Mouse (Mus musculus): ENCODE results near the gene Txnrd2.

The Txnrd2 gene

DNA sequence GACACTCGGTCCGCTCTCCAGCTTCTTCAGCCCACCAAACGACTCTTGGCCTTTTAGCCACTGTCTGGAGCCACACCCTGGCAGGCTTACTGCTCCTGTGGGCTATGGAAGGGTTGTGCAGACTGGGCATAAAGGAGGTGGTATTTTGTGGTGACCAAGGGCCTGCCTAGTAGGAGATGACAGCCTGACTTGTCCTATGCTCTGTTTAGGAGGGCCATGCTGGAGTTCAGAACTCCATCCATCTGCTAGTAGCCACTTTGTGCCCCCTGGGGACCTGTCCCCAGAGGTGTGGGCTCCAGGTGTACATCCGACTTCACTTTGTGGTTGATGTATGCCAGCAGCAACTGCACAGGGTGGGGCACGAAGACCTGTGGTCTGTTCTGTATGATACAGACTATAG is 32.6 kb upstream of the Txnrd2 start:
- no peak for DNase-seq (ENCODE audit: low spot score)

DNA sequence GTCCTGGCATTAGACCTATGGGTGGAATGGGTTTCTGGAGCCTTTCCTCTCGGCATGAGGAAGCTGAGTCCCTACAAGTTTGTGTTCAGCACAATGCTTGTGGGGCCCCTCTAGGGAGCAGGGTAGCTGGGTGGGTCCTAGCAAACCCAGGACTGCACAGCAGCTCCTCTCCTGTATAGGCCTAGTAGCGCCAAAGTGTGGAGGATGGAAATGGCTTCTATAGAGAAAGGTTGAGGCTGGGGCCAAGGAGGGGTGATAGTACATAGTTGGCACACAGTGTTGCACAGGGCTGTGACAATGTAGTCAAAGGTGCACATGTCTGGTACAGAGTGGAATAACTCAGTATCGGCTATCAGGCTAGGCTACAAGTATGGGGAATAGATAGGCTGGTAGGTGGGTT is 32.1 kb upstream of the Txnrd2 start:
- no peak for DNase-seq (ENCODE audit: low spot score)

DNA sequence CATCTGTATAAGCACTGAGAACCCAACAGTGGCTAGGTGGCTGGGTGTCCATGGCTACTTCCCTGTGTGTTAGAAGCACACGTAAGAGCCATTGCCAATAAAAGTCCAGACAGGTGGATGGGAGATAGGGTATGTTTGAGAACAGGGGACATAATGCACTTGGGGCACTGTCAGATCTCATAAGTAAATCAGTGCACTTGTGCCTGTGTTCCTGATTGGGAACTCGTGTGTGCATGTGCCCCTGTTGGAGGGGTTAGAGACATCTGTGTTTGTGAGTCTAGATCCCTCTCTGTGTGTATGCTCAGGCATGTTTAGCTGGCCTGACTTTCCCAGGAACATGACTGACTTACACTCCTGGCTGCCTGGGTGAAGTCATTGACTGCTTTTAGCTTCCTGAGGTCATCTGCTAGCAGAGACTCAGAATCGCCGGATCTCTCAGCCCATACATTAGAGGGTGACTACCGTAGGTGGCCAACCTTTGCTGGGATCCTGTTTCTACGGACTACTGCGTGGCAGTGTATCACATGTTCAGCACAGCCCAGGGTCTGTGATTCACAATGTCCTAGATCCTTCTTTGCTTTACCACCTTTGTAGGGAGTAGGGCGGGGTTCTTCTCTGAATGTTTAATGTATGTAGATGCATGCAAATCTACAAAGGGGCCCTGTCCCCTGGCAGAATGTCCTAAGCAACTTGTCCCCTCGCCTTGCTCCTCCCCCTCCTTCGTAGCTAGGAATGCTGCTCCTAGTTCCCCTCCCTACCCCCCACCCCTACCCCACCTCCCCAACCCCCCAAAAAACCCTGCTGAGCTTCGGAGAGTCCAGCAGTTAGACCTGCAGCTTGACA is 31.2 kb upstream of the Txnrd2 start:
- DNase-seq (ENCODE audit: low spot score), result no peak

DNA sequence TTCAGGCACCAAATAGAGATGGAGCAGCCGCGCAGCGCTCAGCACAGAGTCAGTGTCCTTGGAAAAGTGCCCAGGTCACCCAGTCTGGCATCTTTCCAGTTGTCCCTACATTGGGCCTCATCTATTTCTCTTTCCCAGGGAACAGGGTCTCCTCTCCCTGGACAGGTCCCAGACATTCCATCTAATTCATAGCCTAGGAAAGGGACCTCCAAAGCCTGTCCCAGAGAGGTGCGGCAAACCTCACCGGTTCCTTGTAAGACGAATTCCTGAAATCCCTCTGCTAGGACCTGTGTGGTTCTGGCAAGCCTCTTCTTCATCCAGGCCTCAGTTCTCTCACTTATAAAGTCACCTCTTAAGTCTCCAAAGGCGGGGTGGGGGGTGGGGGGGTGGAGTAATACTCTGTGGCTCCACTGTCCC is 30.6 kb upstream of the Txnrd2 start:
- DNase-seq (ENCODE audit: low spot score), result no peak

DNA sequence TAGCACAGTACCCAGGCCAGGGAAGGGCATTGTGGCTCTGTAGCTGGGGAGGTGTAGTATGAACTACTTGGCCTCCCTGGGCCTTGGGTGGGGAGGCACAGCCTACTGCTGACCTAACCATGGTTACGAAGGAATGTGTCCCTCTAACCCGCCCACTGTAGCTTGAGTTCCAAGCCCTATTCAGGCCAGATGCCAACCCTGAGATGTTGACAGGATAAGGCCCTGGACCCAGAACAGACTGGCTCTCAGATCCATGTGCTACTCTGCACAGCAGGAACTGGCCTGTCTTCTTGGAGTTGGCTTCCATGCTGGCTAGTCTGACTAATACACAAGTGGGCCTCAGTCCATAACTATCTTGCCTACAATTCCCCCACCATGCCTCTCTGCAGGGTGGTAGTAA is 30.0 kb upstream of the Txnrd2 start:
- no peak for DNase-seq (ENCODE audit: low spot score)

DNA sequence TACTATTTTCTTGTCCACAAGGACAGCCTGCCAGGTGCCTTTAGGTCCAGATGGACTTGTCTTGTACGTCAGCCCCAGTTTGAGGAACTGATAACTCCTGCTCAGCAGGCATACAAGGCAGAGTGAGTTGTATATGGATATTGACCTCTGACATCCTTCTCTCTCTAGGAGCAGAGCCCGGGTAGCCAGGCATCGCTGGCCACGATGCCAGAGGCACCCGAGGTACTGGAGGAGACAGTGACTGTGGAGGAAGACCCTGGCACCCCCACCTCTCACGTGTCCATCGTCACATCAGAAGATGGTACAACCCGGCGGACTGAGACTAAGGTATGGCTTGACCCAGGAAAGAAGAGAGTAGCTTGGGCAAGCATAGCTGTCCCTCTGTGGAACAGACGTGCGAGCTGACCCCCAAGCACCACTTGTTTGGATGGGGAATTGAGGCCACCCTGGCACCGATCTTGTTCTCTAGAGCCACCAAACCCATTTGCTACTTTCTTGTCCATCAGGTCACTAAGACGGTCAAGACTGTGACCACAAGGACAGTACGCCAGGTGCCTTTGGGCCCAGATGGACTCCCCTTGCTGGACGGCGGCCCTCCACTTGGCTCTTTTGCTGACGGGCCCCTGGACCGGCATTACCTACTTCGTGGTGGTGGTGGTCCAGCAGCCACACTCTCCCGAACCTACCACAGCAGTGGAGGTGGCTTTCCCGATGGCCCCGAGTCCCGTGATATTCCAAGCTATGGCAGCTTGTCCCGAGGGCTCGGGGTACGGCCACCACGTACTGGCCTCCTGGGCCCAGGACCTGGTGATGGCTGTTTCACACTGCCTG is 29.2 kb upstream of the Txnrd2 start:
- no peak for DNase-seq (ENCODE audit: low spot score)

DNA sequence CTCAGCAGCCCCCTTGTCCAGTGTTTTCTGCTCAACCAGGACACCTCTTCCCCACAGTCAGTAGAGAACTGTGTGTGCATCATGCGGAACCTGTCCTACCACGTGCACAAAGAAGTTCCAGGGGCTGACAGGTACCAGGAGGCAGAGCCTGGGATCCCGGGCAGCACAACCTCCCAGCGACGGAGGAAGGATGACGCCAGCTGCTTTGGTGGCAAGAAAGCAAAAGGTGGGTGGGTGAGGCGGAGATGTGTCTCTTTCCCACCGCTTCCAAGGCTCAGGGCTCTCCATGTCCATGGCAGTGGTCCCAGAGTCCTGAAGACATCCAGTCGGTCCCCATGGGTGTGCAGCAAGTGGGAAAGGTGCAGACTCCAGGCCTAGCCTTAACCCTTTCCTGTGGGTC is 26.2 kb upstream of the Txnrd2 start:
- no peak for DNase-seq (ENCODE audit: low spot score)

DNA sequence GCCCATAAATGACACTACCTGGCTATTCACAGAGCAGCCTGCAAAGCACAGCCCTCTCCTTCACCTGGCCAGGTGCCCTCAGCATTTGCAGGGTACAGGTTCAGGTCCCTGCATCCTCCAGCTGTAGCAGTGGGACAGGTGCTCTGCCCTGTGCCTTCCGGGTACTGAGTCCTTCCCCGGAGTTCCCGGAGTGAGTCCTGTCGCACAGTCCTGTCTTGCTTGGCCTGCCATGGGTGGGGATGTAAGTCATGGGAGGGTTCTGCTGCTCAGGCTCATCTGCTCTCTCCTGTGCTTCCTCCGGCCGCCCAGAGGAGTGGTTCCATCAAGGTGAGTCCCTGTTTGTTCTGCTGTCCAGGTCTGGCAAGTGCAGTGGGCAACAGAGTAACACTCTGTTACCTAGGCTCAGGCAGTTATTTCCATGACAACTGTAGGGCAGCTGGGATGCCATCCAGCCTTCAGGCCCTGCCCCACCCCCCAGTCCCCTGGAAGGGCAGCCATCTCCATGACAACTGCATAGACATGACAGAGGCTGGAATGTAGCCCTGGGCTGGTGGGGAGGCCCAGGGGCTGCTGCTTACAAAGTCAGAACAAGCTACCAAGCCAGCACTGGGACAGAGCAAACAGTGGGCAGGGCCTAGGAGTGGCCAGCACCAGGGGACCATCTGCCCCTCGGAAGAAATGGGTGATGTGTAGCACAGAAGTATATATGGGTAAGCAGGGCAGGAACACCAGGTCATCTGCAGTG is 25.5 kb upstream of the Txnrd2 start:
- DNase-seq (ENCODE audit: low spot score), result peak; percentile 89

DNA sequence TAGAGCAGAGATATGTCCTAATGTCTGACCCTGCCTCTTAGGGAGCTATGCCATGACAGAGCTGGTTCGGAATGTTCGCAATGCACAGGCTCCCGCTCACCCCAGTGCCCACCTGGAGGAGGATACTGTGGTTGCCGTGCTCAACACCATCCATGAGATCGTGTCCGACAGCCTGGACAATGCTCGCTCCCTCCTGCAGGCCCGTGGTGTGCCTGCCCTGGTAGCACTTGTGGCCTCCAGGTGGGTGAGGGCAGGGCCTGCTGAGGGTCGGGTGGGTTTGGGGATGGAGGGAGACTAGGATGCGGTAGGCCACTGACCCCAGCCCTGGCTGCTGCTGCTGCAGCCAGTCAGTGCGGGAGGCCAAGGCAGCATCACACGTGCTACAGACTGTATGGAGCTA is 22.9 kb upstream of the Txnrd2 start:
- DNase-seq (ENCODE audit: low spot score), result no peak

DNA sequence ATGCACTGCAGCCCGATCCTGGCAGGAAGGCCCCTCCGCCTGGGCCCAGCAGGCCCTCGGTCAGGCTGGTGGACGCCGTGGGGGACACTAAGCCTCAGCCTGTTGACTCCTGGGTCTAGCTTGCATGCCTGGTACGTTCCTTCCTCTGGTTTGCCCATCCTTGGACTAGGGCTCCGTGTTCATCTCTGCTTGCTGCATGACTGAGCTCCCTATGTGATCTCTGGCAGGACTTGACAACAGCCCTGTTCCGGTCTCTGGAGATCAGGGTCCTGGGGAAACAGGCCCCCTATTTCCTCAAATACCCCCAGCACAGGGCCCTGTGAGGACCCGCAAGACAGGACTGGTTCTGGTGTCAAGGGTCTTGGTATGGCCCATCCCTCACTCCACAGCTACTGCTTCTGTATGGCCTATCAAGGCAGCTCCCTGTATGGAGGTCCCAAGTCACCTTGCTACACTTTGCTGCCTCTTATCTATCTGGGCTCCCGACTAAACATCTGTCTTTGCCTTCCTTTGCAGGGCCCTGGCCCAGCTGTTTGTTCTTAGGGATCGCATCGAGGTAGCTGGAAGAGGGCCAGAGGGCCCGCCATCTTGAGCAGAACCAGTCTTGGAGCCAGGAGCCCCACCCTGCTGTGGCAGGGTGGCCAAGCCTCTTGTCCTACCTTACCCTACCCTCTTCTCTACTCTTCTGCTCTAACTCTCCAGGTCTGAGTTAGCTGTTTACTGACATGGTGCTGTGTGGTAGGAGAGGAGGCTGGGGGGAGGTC is 20.9 kb upstream of the Txnrd2 start:
- no peak for DNase-seq (ENCODE audit: low spot score)

DNA sequence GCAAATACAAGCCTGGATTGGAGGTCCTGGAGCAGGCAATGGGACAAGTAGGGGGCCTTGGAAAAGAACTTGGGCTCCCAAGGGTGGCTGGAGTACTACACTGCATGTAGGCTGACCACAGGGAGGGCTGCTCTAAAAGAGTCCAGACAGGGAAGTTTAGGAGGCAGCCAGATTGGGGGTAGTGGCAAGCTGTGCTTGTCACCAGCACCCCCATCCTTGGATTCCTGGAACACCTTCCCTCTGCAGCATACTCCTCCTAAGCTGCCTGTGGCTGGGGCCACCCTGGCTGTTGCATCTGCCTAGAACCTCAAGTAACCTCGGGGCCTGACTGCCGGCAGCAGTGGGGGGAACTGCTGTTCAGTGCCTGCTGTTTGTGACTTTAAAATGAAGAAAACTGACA is 20.3 kb upstream of the Txnrd2 start:
- DNase-seq (ENCODE audit: low spot score), result no peak

DNA sequence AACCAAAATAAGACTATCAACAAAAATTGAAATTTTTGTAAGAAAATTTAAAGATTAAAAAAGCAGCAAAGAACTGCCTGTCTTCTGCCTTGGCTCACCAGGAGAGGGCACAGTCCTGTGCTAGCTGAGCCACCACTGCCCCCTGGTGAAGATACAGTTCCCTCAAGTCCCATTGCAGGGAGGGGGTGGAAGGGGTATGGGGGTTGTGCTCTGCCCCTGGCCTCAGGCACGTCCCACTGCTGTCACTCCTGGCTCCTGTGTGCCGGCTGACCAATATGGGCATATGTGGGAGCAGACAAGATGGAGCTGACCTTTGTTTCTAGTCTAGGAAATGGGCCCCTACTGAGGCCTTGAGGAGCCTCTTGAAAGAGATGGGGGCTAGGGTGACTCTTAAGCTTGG is 19.9 kb upstream of the Txnrd2 start:
- DNase-seq (ENCODE audit: low spot score), result peak; percentile 72

DNA sequence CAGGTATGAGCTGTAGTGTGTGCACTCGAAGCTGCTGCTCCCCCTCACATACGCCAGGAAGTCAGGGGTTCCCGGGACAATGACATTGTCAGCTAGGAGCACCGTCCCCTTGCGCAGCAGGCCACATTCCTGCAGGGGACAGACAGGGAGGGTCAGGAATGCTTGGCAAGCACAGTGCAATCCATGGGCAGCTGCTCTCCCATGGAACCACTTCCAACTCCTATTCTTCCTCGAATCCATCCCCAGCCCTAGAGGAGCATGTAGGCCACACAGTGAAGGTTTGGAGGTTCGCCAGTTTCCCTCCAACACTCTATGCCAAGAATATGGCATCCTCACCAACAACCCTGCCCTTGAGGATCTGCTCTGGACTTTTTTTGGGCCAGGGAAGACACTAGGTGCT is 18.3 kb upstream of the Txnrd2 start:
- DNase-seq (ENCODE audit: low spot score), result no peak

DNA sequence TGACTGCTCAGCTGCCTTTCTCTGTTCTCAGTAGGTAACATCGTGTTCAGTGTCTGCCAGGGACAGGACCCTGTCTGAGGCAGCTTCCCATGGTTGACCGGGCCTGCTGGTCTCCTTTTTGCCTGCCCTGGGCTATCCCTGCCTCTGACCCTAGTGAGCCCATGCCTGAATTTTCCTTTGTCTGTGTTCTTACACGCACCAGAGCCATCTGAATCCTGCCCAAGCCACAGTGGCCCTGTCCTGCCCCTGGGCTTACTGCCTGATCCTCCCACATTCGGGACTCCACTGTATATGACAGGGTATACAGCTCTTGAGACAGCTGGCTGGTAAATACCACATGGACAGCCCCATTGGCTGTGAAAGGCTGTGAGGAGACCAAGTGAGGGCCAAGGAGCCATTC is 16.4 kb upstream of the Txnrd2 start:
- no peak for DNase-seq (ENCODE audit: low spot score)

DNA sequence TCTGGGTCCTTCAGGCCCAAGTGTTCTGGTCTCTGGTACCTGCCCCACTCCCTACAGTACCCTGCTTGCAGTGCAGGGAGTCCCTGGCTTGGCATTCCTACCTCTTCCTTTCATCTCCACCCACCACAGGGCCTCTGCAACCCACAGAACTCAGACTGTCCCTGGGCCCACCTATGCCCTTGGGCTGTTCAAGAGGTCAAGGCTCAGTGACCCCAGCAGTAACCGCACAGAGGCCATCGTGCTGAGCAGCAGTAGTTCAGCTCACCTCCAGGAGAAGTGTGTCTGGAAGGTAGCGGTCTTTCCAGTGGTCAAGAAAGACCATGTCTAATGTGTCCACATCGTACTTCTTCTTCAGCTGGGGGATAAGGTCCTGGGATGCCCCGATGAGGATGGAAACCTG is 15.8 kb upstream of the Txnrd2 start:
- no peak for DNase-seq (ENCODE audit: low spot score)

DNA sequence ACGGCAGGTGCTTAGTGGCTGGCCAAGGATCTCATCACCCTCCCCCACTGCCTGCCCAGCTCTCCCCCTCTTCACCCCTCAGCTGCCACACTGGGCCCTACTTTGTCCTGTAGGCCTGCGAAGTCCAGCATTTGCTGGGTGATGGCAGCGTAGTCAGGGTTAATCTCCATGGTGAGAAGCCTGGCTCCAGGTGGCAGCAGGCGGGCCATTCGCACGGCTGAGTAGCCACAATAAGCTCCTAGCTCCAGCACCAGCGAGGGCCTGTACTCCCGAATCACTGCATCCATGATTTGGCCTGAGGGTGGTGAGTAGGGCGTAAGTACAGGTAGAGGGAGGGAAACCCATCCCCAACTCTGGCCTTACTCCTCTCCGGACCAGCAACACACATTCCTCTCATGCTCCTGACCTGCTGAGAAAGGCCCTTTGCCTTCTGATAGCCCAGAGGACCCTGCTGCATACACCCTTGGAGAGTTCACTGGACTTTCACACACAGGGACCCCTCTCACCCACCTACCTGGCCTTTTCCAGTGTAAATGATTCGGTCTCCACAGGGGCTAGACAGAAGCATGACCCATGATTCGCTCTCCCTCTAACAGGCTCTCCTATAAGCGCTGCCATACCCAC is 15.0 kb upstream of the Txnrd2 start:
- peak; percentile 51 for DNase-seq (ENCODE audit: low spot score)

DNA sequence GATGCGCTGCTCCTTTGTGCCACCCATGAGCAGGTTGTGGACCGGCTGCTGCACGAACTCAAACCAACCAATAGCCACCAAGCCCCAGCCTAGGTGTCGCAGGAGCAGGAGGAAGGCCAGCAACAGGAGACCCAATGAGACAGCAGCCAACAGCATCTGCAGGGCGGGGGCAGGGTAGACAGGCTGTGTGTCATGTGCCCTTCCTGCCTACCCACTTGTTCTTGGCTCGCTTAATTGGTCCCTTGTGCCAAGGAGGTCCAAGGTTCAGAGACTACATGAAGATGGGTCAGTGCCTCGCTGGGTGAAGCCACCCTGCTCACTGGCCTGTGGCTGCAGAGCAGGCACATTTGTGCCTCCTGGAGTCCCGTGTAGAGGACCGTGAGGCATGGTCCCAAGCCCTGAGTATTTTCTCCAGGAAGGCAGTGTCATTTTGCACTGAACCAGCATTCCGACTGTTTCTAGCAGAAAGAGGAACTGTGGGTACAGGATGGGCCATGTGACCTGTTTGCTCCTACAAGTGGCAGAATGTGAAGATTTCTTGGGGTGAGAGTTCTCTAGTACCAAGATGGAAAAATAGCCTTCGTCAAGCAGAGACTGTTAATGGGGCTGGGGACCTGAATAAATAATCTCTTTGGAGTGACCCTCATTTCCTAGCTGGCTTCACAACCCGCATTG is 14.2 kb upstream of the Txnrd2 start:
- DNase-seq (ENCODE audit: low spot score), result no peak

DNA sequence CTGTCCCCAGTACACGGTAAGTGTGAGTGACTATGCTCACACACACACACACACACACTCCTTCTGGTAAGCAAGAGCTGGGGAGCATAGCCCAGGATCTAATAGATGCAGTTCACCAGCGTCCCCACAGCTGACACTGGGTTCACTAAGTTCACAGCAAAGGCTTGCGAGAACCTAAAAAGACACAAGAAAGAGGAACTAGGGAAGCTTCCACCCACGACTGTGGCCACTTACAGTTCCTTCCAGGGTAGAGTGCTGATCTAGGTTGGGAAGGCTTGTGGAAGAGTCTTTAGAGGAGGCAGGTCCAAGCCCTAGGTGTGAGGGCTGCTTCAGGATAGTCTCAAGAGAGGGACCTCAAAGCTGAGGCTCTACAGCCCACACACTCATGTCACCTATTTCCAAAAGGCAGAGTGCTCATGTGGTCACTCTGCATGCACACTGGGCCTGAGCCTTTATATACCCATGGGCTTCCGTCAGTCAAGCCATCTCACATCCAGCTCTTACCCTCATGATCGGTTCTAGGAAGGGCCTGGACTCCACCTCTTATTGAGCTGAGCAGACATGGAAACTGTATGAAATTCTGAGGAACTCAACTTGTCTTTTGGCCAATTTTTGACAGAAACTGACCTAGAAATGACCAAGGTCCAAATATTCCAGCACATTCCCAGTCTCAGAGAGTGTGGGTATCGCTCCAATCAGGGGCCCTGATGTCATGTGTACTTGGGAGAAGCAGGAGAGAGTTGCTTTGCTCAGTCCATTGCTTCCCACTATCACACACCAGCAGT is 13.0 kb upstream of the Txnrd2 start:
- no peak for DNase-seq (ENCODE audit: low spot score)

DNA sequence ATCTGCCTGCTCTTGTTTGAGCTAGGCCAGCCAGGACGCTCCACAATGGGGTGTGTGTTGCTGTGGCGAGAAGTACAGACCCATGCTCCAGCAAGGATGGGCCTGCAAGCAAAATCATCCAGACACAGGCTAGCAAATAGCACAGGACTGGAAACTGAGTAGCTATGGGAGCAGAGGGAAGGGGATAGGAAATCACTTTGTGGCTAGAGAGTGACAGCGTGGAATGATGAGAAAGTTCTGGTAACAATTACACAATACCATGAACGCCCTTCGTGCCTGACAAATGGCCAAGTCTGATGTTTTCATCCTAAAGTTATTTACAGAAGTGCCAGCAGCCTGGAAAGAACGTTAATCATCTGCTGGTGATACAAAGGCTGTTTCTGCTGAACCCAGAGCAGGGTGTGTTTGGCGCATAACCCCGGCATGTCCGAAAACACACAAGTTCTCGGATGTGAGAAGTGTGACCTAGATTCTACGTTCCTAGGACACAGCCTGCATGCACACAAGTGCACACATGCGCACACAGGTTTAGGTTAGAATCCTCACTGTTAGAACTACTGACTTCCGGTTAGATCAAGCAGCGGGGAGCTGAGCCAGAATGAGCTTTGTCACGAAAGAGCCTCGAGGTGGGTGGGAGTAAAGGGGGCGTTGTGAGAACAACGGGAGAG is 10.0 kb upstream of the Txnrd2 start:
- no peak for DNase-seq (ENCODE audit: low spot score)

DNA sequence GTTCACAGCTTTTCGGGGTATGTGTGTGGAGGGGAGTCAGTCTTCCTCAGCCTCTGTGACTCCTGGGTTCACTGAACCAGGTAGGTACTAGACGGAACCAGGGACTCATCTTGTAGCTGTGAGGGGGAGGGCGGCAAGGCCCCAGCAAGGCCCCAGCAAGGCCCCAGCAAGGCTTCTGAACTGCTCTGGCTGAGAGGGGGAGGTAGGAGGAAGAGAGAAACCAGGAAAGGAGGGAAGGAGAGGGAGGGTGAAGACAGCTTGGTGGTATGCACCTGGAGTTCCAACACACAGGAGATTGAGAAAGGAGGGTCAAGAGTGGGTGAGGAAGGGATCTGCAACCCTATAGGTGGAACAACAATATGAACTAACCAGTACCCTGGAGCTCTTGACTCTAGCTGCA is 9.3 kb upstream of the Txnrd2 start:
- DNase-seq (ENCODE audit: low spot score), result no peak

All from retina, embryonic 14.5 days (tissue).